Mouse (Mus musculus) lung, postnatal 0 days (tissue): ENCODE measurements around the gene Ahnak.

Experiments
- CTCF ChIP-seq: IDR thresholded peaks from 2 replicates; pipeline ENCODE4 v1.5.1; 2016; ENCODE audit warnings: antibody characterized with exemption, mild to moderate bottlenecking
- EP300 ChIP-seq: IDR thresholded peaks from 2 replicates; pipeline ENCODE4 v1.6.1; 2016; ENCODE audit warnings: antibody characterized with exemption, mild to moderate bottlenecking, control low read depth

DNA sequence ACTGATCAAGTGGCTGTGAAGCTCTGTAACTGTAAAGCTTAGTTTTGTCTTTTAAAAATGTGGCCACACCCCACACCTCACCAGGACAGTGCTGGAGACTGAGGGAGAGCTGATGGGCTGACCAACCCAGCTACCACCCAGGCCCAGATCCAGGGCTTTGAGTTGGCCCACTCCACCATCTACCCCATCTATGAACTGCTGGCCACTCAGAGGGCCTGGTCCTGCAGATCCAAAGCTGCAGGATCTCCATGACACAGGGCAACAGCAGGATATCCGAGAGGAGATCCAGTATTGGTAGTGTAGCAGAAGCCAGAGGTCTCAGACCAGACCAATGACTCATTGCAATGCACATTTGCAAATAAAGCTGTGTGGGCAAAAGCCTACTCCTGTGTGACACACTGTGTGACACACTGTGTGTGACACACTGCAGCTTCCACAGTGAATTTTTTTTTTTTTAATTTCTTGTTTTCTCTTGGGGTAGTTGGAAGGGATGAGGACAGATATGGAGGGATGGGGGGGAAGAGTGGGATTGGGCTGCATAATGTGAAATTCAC is 69.3 kb downstream of the Ahnak start:
- TF ChIP-seq CTCF: no peak
- TF ChIP-seq EP300: no peak
